Mouse (Mus musculus) limb, embryonic 12.5 days (tissue): ENCODE data around the gene Cwc22. TPM values are rescaled to one million over a fixed set of nuclear protein-coding genes. Genes with fewer than 3 reads are reported as not detected.

Source experiments
- ATAC-seq: fragments of 200-750 bp; cut with Nextera tagmentation; 2 replicates; pipeline ENCODE4 v1.8.0; 2017; ENCODE audit warnings: low read depth, moderate TSS enrichment; ENCODE audit not compliant: insufficient number of reproducible peaks, insufficient read depth, low FRiP score, low TSS enrichment
- H3K27ac ChIP-seq: fragments of 300-500 bp; sonication (generic); 2 replicates; pipeline ENCODE4 v1.5.1; 2016; ENCODE audit warnings: mild to moderate bottlenecking, moderate library complexity
- H3K27me3 ChIP-seq: fragments of 300-500 bp; sonication (generic); 2 replicates; pipeline ENCODE4 v1.6.1; 2016; ENCODE audit warnings: mild to moderate bottlenecking, moderate library complexity
- H3K36me3 ChIP-seq: fragments of 300-500 bp; sonication (generic); 2 replicates; pipeline ENCODE4 v1.6.1; 2016; ENCODE audit warnings: mild to moderate bottlenecking, moderate library complexity
- H3K4me1 ChIP-seq: fragments of 300-500 bp; sonication (generic); replicated peaks from 2 replicates; pipeline ENCODE4 v1.6.1; 2016
- H3K4me2 ChIP-seq: fragments of 300-500 bp; sonication (generic); 2 replicates; pipeline ENCODE4 v1.6.1; 2016; ENCODE audit warnings: mild to moderate bottlenecking, moderate library complexity
- H3K4me3 ChIP-seq: fragments of 300-500 bp; sonication (generic); replicated peaks from 2 replicates; pipeline ENCODE4 v1.5.1; 2016; ENCODE audit warnings: mild to moderate bottlenecking
- H3K9ac ChIP-seq: fragments of 300-500 bp; sonication (generic); replicated peaks from 2 replicates; pipeline ENCODE4 v1.6.1; 2016; ENCODE audit warnings: mild to moderate bottlenecking, moderate library complexity
- H3K9me3 ChIP-seq: fragments of 300-500 bp; sonication (generic); 2 replicates; pipeline ENCODE4 v1.6.1; 2016; ENCODE audit warnings: mild to moderate bottlenecking, moderate library complexity
- WGBS: fragments of 180-500 bp; shearing (Covaris S2); methylation state at CpG from one replicate; pipeline ENCODE4 v1.1.7; 2016; 5-methylcytosine and 5-hydroxymethylcytosine counted together
- polyA plus RNA-seq: library from polyadenylated mRNA; unstranded; fragments of >200 nt; fragmentation: Nextera tagmentation; extraction: Ambion mirVana; gene quantifications from 2 replicates; pipeline ENCODE4 v1.2.1, GENCODE M21; 2016

Gene Cwc22
- polyA plus RNA-seq, 1 experiment from 2014 or later: 37.2 TPM

DNA sequence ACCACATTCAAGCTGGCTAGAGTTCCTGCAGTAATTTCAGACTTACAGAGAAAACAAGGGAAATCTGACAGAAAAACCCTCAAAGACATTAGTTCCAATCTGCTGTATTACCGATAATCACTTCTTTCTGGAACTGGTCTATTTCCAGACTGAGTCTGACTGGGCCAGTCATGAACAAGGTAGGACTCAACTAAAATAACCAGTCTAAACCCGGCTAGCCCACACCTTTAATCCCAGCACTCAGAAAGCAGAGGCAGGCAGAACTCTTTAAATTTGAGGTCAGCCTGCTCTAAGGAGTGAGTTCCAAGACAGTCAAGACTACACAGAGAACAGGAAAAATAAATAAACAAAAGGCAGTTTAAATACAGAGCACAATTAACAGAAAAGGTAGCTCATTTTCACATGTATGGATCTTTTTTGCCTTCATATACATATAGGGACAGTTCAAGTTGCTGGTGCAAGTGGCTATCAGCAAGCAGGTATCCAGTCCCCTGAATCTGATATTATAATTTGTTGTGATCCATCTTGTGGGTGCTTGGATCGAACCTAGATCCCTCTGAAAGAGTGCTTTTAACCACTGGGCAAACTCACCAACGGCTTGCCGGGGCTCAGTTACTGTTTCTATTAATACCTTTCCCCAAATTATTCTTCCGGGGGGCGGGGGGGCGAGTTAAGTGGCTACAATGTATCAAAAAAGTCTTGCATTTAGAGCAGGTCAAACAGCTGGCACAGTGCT lies 1.1 kb downstream of the Cwc22 start:
- Histone ChIP-seq H3K9ac (peak overlapping the region; percentile 92), H3K9me3 (no peaks in the 10 kb centered on the region), H3K4me3 (peak overlapping the region; percentile 72), H3K27me3 (no peaks in the 10 kb centered on the region), H3K36me3 (peaks cover 4% of the 10 kb centered on the region; the same call in 1 of the 2 replicates), H3K27ac (no peak overlapping the region), H3K4me2 (peak overlapping the region; percentile 82), H3K4me1 (peaks cover 11% of the 10 kb centered on the region)
- no peak for ATAC-seq
- 47% methylated on average over 8 of the region's 8 CpGs for WGBS

GRCm38 (mm10) chr2:77944281-77944680 lies 1.9 kb downstream of the Cwc22 start:
- H3K4me1 ChIP-seq: peaks cover 11% of the 10 kb centered on the region
- no peak overlapping the region for H3K27ac ChIP-seq
- no peak overlapping the region for H3K4me2 ChIP-seq
- no peaks in the 10 kb centered on the region for H3K9me3 ChIP-seq
- no peak overlapping the region for H3K9ac ChIP-seq
- ATAC-seq: no peak
- no peak overlapping the region for H3K4me3 ChIP-seq
- 93% methylated on average over 5 of the region's 5 CpGs for WGBS
- H3K36me3 ChIP-seq: peaks cover 9% of the 10 kb centered on the region
- H3K27me3 ChIP-seq: no peaks in the 10 kb centered on the region

DNA sequence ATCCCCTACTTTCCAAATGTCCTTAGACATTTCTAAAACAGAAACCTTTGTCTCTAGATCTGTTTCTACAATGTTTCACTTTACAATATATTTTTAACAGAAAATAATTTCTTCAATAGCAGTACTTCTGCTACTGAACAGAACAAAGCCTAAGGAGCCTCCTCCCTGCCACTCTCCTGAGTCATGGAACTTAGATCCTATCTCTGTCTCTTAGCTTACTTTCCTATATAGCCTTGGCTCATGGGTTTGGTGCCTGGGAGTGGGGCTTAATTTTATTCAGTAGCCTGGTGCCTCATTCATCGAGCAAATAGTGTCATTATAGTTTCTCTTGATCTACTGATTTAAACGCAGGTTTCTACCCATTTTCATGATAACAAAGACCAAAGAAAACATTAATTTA lies 4.2 kb downstream of the Cwc22 start:
- Histone ChIP-seq H3K36me3 (peaks cover 15% of the 10 kb centered on the region), H3K9me3 (no peaks in the 10 kb centered on the region), H3K4me2 (no peak overlapping the region), H3K4me3 (no peak overlapping the region), H3K9ac (no peak overlapping the region), H3K27ac (no peak overlapping the region), H3K27me3 (no peaks in the 10 kb centered on the region), H3K4me1 (peaks cover 11% of the 10 kb centered on the region)
- no peak for ATAC-seq
- WGBS: 90% methylated on average over 2 of the region's 2 CpGs

DNA sequence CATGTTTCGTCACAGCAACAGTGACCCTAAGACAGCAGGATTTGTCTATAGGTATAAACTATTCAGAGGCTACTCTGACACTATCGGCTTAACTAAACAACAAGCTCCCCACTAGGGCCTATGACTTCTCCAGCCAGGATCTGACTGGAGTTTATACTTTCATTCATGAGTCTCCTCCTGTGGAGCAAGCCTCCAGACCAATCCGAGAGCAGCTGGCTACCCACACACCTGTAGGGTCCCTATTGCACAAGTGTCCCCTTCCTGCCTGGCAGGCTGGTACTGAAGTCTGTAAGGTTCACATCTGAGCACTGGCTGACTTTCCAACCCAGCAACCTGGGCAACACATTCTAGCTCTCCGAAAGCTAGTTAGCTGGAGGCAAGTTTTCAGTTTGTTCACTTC lies 7.9 kb downstream of the Cwc22 start:
- no peaks in the 10 kb centered on the region for H3K9me3 ChIP-seq
- peaks cover 48% of the 10 kb centered on the region for H3K36me3 ChIP-seq
- no peaks in the 10 kb centered on the region for H3K27me3 ChIP-seq
- whole genome bisulfite sequencing: 91% methylated on average over 4 of the region's 4 CpGs
- H3K4me2 ChIP-seq: no peak overlapping the region
- ATAC-seq: no peak
- no peak overlapping the region for H3K27ac ChIP-seq
- no peak overlapping the region for H3K4me3 ChIP-seq
- H3K4me1 ChIP-seq: no peaks in the 10 kb centered on the region
- no peak overlapping the region for H3K9ac ChIP-seq

DNA sequence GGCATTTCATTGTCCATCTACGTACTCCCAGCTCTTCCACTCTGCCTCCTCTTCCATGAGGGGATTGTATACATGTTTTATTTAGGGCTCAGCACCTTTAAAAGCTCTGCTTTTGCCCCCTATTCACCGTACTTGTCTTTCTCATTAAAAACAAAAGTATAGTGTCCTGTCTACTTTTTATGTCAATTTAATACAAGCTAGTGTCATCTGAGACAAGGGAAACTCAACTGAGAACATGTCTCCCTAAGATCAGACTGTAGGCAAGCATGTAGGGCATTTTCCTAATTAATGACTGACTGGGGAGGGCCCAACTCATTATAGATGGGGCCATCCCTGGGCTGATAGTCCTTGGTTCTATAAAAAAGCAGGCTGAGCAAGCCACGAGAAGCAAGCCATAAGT lies 8.4 kb downstream of the Cwc22 start:
- Histone ChIP-seq H3K27ac (no peak overlapping the region), H3K4me1 (no peaks in the 10 kb centered on the region), H3K4me3 (no peak overlapping the region), H3K27me3 (no peaks in the 10 kb centered on the region), H3K4me2 (no peak overlapping the region), H3K9ac (no peak overlapping the region), H3K9me3 (no peaks in the 10 kb centered on the region), H3K36me3 (peaks cover 52% of the 10 kb centered on the region)
- ATAC-seq: no peak
- 79% methylated on average over 3 of the region's 3 CpGs for WGBS

DNA sequence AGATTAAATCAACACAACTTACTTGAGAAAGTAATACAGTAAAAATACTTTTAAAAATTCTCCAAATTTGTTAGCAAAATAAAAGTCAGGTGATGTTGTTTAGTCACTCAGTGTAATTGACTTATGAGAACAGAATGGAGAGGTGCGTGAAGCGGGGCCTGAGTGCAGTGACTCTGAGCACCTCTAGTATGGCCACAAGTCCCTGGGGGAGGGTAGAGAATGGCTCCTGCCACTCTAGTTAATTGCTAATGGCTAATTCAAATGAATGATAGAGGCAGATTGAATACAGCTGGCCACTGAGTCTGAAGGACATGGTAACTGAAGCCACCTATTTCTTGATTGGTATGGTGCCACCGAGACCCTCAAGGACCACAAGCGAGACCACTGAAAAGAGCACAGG lies 12.0 kb downstream of the Cwc22 start:
- no peak for ATAC-seq
- 88% methylated on average over 4 of the region's 4 CpGs for WGBS

GRCm38 (mm10) chr2:77933630-77934029 lies 12.5 kb downstream of the Cwc22 start:
- Histone ChIP-seq H3K4me3 (no peak overlapping the region), H3K9ac (no peak overlapping the region), H3K36me3 (peaks cover 74% of the 10 kb centered on the region), H3K4me1 (no peaks in the 10 kb centered on the region), H3K27ac (no peak overlapping the region), H3K27me3 (no peaks in the 10 kb centered on the region), H3K4me2 (no peak overlapping the region), H3K9me3 (no peaks in the 10 kb centered on the region)
- WGBS: 81% methylated on average over 2 of the region's 2 CpGs
- no peak for ATAC-seq

More for the DNA sequence above, 12.0 kb downstream of the Cwc22 start:
- Histone ChIP-seq H3K4me1 (no peaks in the 10 kb centered on the region), H3K9me3 (no peaks in the 10 kb centered on the region), H3K4me2 (no peak overlapping the region), H3K4me3 (no peak overlapping the region), H3K27me3 (no peaks in the 10 kb centered on the region), H3K9ac (no peak overlapping the region), H3K27ac (no peak overlapping the region), H3K36me3 (peaks cover 73% of the 10 kb centered on the region)

DNA sequence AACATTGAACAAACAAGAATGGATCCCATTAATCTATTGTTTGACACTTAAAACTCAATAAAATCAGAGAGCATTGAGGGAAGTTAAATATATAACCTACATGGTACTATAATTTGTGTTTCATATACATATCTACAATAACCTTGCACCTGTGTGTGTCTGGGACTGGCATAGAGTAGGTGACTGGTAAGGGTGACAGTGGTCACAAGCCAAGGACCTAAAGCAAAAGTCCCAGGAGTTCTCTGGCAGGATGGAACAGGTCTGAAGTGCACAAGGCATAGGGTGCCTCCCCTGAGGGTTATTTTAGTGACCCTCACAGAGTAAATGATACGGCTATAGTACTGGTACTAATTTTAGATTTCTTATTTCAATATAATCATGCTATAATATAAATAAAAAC lies 14.2 kb downstream of the Cwc22 start:
- Histone ChIP-seq H3K4me1 (no peaks in the 10 kb centered on the region), H3K9ac (no peak overlapping the region), H3K27me3 (no peaks in the 10 kb centered on the region), H3K4me2 (no peak overlapping the region), H3K9me3 (no peaks in the 10 kb centered on the region), H3K27ac (no peak overlapping the region), H3K4me3 (no peak overlapping the region), H3K36me3 (peaks cover 91% of the 10 kb centered on the region)
- 88% methylated on average over 1 of the region's 1 CpGs for WGBS
- no peak for ATAC-seq

- no peak overlapping the region for H3K4me3 ChIP-seq
- H3K4me2 ChIP-seq: no peak overlapping the region
- WGBS: 96% methylated on average over 10 of the region's 10 CpGs
- no peak overlapping the region for H3K27ac ChIP-seq
- no peaks in the 10 kb centered on the region for H3K9me3 ChIP-seq
- no peak overlapping the region for H3K9ac ChIP-seq
- no peak for ATAC-seq
- H3K4me1 ChIP-seq: no peaks in the 10 kb centered on the region
- peaks cover 81% of the 10 kb centered on the region for H3K36me3 ChIP-seq
- H3K27me3 ChIP-seq: no peaks in the 10 kb centered on the region
Observed at GRCm38 (mm10) chr2:77928352-77928751, 17.8 kb downstream of the Cwc22 start.

GRCm38 (mm10) chr2:77926468-77926867 lies 19.7 kb downstream of the Cwc22 start:
- H3K4me1 ChIP-seq: no peaks in the 10 kb centered on the region
- no peak overlapping the region for H3K4me2 ChIP-seq
- no peak overlapping the region for H3K9ac ChIP-seq
- no peak overlapping the region for H3K4me3 ChIP-seq
- no peak for ATAC-seq
- H3K36me3 ChIP-seq: peaks cover 74% of the 10 kb centered on the region
- no peak overlapping the region for H3K27ac ChIP-seq
- no peaks in the 10 kb centered on the region for H3K9me3 ChIP-seq
- 68% methylated on average over 7 of the region's 7 CpGs for WGBS
- no peaks in the 10 kb centered on the region for H3K27me3 ChIP-seq

- no peak overlapping the region for H3K27ac ChIP-seq
- H3K4me2 ChIP-seq: no peak overlapping the region
- H3K4me3 ChIP-seq: no peak overlapping the region
- no peak for ATAC-seq
- no peaks in the 10 kb centered on the region for H3K4me1 ChIP-seq
- no peak overlapping the region for H3K9ac ChIP-seq
- peaks cover 73% of the 10 kb centered on the region for H3K36me3 ChIP-seq
- H3K9me3 ChIP-seq: no peaks in the 10 kb centered on the region
- H3K27me3 ChIP-seq: no peaks in the 10 kb centered on the region
- WGBS: 92% methylated on average over 2 of the region's 2 CpGs
Observed at GRCm38 (mm10) chr2:77925997-77926396, 20.2 kb downstream of the Cwc22 start.
